Mouse (Mus musculus) spleen, adult 2 months (tissue): ENCODE results near the gene Akr1b8. TPM values are rescaled to one million over a fixed set of nuclear protein-coding genes. Genes with fewer than 3 reads are reported as not detected.
"Not testable (repeated sequence)": the region's sequence is repeated elsewhere in the genome, so short reads cannot be mapped to it uniquely, and the experiment has no call there.

Experiments used
- DNase-seq, 2 experiments: peaks; one replicate each; pipeline versions ENCODE4 v3.0.0 to v3.0.0-alpha.2; 2012 to 2021; ENCODE audit warnings: low spot score in 2 of 2, low read depth in 1 of 2
- H3K27ac ChIP-seq: fragments of 200-500 bp; 2 replicates; pipeline ENCODE4 v1.5.1; 2012; ENCODE audit warnings: low read length, inconsistent platforms; ENCODE audit not compliant: insufficient read depth
- H3K27me3 ChIP-seq: fragments of 200-500 bp; 2 replicates; pipeline ENCODE4 v1.6.1; 2012; ENCODE audit warnings: mild to moderate bottlenecking, moderate library complexity, low read length, inconsistent platforms; ENCODE audit not compliant: control insufficient read depth, insufficient read depth
- H3K36me3 ChIP-seq: fragments of 200-500 bp; 2 replicates; pipeline ENCODE4 v1.6.1; 2012; ENCODE audit warnings: mild to moderate bottlenecking, low read length, inconsistent platforms; ENCODE audit not compliant: control insufficient read depth, insufficient read depth
- H3K4me1 ChIP-seq: fragments of 200-500 bp; 2 replicates; pipeline ENCODE4 v1.6.1; 2011; ENCODE audit warnings: inconsistent platforms; ENCODE audit not compliant: control insufficient read depth, insufficient read depth, insufficient read length
- H3K4me3 ChIP-seq: fragments of 200-500 bp; 2 replicates; pipeline ENCODE4 v1.5.1; 2011; ENCODE audit warnings: mild to moderate bottlenecking, inconsistent platforms; ENCODE audit not compliant: insufficient read depth, insufficient read length; ENCODE audit errors: extremely low read depth
- CTCF ChIP-seq: fragments of 200-500 bp; IDR thresholded peaks from 2 replicates; pipeline ENCODE4 v1.5.1; 2011; ENCODE audit warnings: mild to moderate bottlenecking, inconsistent platforms; ENCODE audit not compliant: insufficient read depth, insufficient read length, insufficient replicate concordance; ENCODE audit errors: extremely low read depth
- POLR2A ChIP-seq: fragments of 200-500 bp; IDR thresholded peaks from 2 replicates; pipeline ENCODE4 v1.6.1; 2011; ENCODE audit warnings: low read depth, low read length, inconsistent platforms
- WGBS: fragments of 180-500 bp; shearing (Covaris S2); methylation state at CpG from one replicate; pipeline ENCODE4 v1.1.7; 2018; 5-methylcytosine and 5-hydroxymethylcytosine counted together
- polyA plus RNA-seq: library from polyadenylated mRNA; depleted of rRNA; stranded (reverse); fragments of >200 nt; gene quantifications from 2 replicates; pipeline ENCODE4 v1.2.3, GENCODE M21; 2012

Akr1b8 gene
- polyA plus RNA-seq, 1 experiment = 3.0 TPM

DNA sequence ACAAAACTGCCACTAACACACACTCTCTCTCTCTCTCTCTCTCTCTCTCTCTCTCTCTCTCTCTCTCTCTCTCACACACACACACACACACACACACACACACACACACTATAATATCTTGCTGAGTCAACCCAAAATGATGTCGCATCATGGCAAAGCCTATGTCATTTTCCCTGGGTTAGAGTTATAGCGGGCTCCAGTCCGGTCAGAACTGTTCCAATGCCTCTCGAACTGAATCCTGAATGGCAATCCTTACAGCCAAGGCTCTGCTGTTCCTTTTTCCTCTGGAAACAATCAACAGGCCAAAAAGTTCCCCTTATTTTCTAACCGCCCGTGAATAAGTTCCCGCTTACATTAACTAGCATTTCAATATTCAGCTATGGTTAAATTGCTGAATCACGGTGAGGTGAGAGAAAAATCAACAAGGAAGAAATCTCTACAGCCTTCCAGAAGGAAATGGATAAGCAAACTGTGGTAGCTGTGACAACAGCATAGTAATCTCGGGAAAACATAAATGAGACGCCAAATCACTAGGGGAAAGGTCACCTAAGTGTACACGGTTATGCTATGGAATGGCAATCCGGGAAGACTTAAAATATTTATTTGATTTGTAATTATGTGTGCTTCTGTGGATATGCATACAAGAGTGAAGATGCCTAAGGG lies 3.8 kb upstream of the Akr1b8 start:
- TF ChIP-seq POLR2A = no peak
- no peak for TF ChIP-seq CTCF
- DNase-seq = no peak
- 86% methylated on average over 12 of the region's 12 CpGs for WGBS
- Histone ChIP-seq H3K27ac (no peak overlapping the region), H3K4me1 (no peaks in the 10 kb centered on the region), H3K27me3 (no peaks in the 10 kb centered on the region), H3K4me3 (no peak overlapping the region), H3K36me3 (no peaks in the 10 kb centered on the region)

DNA sequence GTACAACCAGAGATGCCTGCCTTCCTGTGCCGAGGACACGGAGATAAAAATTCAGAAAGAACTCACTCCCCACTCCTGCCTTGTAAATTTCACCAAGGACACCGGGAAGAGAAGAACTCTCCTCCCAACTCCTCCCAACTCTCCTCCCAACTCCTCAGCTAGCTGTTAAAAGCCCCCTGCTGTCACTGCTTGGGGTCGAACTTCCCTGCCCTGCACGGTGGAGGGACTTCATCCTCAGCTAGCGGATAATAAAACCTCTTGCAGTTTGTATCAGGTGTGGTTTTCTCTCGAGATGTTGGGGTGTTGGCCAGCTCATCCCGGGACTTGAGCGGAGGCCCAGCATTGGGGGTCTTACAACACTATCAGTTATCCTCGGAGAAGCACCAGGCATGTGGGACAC lies 2.4 kb upstream of the Akr1b8 start:
- not testable (repeated sequence) for H3K36me3 ChIP-seq, H3K4me1 ChIP-seq, H3K27ac ChIP-seq, H3K4me3 ChIP-seq, DNase-seq, H3K27me3 ChIP-seq
- 72% methylated on average over 10 of the region's 10 CpGs for WGBS

DNA sequence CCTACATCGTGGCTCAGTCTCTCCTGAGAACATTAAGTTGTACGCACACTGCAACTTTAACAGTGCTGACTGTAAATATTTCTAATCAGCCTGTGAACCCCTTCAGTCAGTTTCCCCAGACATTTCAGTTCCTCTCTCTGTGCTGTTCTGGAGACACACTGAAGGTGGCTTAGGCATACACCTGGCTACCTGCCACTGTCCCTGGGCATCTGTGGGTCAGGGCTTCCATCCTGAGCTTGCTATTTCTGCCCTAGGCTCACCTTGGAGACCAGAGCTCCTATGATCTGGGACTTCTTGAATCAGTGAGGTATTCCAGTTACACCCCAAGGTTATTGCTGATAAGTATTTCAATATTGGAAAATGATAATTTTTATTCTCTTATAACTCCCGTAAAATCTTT lies 1.5 kb upstream of the Akr1b8 start:
- no peaks in the 10 kb centered on the region for H3K27me3 ChIP-seq
- H3K27ac ChIP-seq = no peak overlapping the region
- TF ChIP-seq POLR2A = no peak
- no peak for TF ChIP-seq CTCF
- H3K4me1 ChIP-seq = no peaks in the 10 kb centered on the region
- no peaks in the 10 kb centered on the region for H3K36me3 ChIP-seq
- no peak overlapping the region for H3K4me3 ChIP-seq
- DNase-seq = no peak
- 83% methylated on average over 3 of the region's 3 CpGs for WGBS

- H3K36me3 ChIP-seq = no peaks in the 10 kb centered on the region
- WGBS = 81% methylated on average over 8 of the region's 8 CpGs
- DNase-seq = no peak
- no peak for TF ChIP-seq CTCF
- no peak for TF ChIP-seq POLR2A
- H3K4me3 ChIP-seq = no peak overlapping the region
- no peaks in the 10 kb centered on the region for H3K4me1 ChIP-seq
- H3K27me3 ChIP-seq = no peaks in the 10 kb centered on the region
- no peak overlapping the region for H3K27ac ChIP-seq
Observed at GRCm38 (mm10) chr6:34354354-34355348, 732 bp downstream of the Akr1b8 start.

- H3K4me3 ChIP-seq = no peak overlapping the region
- H3K4me1 ChIP-seq = no peaks in the 10 kb centered on the region
- H3K27me3 ChIP-seq = no peaks in the 10 kb centered on the region
- H3K27ac ChIP-seq = no peak overlapping the region
- no peak for DNase-seq
- no peak for TF ChIP-seq CTCF
- WGBS = 81% methylated on average over 6 of the region's 6 CpGs
- H3K36me3 ChIP-seq = no peaks in the 10 kb centered on the region
Observed at GRCm38 (mm10) chr6:34355349-34355747, 1.4 kb downstream of the Akr1b8 start.

DNA sequence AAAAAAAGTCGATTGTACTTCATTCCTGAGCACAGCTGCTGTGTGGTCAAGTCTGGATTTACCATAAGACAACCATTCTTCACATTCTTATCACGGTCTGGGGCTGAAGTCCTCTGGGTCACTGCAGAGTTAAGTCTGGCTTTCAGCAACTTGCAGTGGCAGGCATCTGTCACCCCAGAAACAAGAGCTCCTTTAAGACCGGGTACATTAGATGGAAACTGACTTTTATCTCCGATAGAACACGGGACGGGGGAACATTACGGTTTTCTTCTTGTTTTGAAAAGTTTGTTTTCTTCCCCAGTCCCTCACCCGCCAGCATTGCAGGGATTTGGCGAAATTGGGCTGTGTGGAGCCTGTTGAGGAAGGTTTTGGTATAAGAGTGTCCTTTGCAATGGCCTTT lies 1.9 kb downstream of the Akr1b8 start:
- Histone ChIP-seq H3K27ac (no peak overlapping the region), H3K27me3 (no peaks in the 10 kb centered on the region), H3K4me1 (no peaks in the 10 kb centered on the region), H3K36me3 (no peaks in the 10 kb centered on the region), H3K4me3 (no peak overlapping the region)
- 85% methylated on average over 9 of the region's 9 CpGs for WGBS
- DNase-seq = no peak
- no peak for TF ChIP-seq CTCF
- TF ChIP-seq POLR2A = no peak
